Mouse (Mus musculus): ENCODE measurements around the gene Map7d1. TPM values are rescaled to one million over a fixed set of nuclear protein-coding genes. Genes with fewer than 3 reads are reported as not detected.

The Map7d1 gene
- polyA plus RNA-seq, 1 experiment from 2014 or later = 27.6 TPM

DNA sequence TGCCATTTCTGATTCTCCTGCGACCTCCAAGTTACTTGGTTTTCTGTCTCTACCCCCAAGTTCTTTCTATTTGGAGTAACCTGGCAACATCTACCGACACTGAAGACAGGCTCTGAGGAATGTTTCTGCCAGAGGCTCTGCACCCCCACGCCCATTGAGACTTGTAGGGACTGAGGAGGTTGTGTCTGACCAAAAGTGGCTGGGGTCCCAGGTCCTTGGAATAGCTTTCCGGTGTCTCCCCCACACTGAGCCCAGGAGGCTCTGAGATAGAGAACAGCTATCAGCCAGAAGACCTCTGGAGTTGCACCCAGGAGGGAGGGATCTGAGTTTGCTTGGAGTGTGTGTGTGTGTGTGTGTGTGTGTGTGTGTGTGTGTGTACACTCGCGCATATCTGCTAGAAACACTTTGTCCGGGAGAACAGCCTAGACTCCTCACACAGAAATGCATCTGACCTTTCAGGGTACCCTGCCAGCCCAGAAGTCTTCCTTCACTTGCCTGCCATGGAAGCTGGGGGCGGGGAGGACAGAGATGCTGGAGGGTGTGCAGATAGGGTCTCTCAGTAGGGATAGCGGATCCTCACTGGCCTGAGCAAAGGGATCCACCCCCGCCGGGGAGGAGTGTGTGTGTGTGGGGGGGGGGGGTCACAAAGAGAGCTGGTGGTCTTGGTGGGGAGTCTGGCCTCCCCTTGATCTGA lies 31.3 kb upstream of the Map7d1 start:
- H3K9ac ChIP-seq = no peak overlapping the region
- no peaks in the 10 kb centered on the region for H3K36me3 ChIP-seq
- H3K27me3 ChIP-seq (replicated peaks) = peaks cover 29% of the 10 kb centered on the region
- peak overlapping the region; percentile 87 for H3K4me2 ChIP-seq (replicated peaks)
- H3K27ac ChIP-seq = peak overlapping the region; percentile 36; the same call in 1 of the 2 replicates
- peak; percentile 18; the same call in 1 of the 2 replicates for ATAC-seq
- H3K4me1 ChIP-seq (replicated peaks) = peaks cover 18% of the 10 kb centered on the region; the same call in 1 of the 2 replicates
- WGBS = 27% methylated on average over 11 of the region's 11 CpGs
- 0 out of 2 replicates have a peak overlapping the region, but pooled peaks have one; percentile 49 for H3K4me3 ChIP-seq (replicated peaks)
- no peaks in the 10 kb centered on the region for H3K9me3 ChIP-seq

DNA sequence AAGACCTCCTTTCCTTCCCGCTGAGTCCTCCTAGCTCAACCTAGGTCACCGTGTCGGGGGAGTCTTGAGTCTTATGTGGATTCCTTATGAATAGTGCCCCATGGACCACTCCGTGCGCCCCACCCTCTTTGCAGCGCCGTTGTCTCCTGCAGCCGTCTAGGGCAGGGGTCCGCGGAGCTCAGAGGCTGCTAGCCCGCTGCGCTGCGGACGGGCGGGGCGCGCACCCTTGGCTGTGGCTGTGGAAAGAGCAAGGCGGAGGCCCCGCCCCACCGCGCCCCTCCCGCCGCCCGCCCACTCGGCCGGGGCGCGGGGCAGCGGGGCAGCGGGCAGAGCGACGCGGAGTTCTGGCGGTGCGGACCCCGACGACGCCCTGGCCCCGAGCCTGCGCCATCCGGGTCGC lies 30.3 kb upstream of the Map7d1 start, which contains the start of gene Col8a2:
Gene Col8a2, plus strand, starts transcription at position 302 of the 400 bp plus-strand sequence.
- H3K9me3 ChIP-seq = no peaks in the 10 kb centered on the region
- peaks cover 29% of the 10 kb centered on the region for H3K27me3 ChIP-seq (replicated peaks)
- H3K4me1 ChIP-seq (replicated peaks) = peaks cover 18% of the 10 kb centered on the region; the same call in 1 of the 2 replicates
- no peaks in the 10 kb centered on the region for H3K36me3 ChIP-seq
- ATAC-seq = peak; percentile 73
- H3K9ac ChIP-seq = peak within 1 kb of the TSS; percentile 51
- H3K4me2 ChIP-seq (replicated peaks) = peak within 1 kb of the TSS; percentile 87
- peak within 1 kb of the TSS; percentile 36 for H3K27ac ChIP-seq
- peak within 1 kb of the TSS; percentile 49 for H3K4me3 ChIP-seq (replicated peaks)
- WGBS = 2% methylated on average over 42 of the region's 42 CpGs

DNA sequence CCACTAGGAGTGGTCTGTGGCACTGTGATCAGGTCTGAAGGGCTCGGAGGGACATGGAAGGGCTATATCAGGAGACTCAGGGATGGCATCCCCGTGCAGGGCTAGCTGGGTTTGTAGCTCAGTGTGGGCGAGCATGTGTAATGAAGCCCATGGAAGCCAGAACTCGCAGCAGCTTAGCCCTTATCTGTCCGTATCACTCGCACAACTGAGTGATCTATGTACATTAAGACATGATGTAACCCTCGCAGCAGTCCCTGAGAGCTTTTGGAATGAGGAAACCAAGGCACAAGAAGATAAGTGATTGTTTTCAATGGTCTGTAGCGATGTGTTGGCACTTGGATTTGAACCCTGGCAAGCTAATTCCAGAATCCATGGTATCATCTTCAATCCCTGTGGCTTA lies 27.4 kb upstream of the Map7d1 start:
- WGBS = 78% methylated on average over 8 of the region's 8 CpGs
- ATAC-seq = no peak
- peaks cover 14% of the 10 kb centered on the region; the same call in 1 of the 2 replicates for H3K4me1 ChIP-seq (replicated peaks)
- H3K9ac ChIP-seq = no peak overlapping the region
- peaks cover 25% of the 10 kb centered on the region for H3K27me3 ChIP-seq (replicated peaks)
- no peak overlapping the region for H3K27ac ChIP-seq
- no peak overlapping the region for H3K4me3 ChIP-seq (replicated peaks)
- H3K36me3 ChIP-seq = no peaks in the 10 kb centered on the region
- H3K4me2 ChIP-seq (replicated peaks) = no peak overlapping the region
- H3K9me3 ChIP-seq = no peaks in the 10 kb centered on the region

DNA sequence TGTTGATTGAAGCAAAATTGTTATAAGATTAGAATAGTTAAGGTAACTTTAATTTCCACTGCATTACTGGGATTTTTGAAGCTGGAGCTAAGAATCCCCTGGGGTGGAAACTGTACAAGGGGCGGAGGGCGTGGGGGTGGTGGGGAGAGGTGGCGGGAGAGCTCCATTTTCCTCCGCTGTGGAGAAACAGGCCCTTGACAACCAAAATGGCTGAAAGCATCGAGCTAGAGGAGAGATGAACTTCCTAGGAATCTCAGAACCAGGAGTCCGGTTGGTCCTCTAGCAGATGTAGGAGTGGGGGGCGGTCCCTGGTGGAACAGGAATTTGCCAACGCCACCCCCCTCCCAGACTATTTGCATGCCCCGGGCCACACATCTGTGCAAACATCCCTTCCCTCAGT lies 25.6 kb upstream of the Map7d1 start:
- no peak for ATAC-seq
- Histone ChIP-seq H3K4me3 (replicated peaks) (no peak overlapping the region), H3K27me3 (replicated peaks) (peaks cover 12% of the 10 kb centered on the region), H3K9ac (no peak overlapping the region), H3K27ac (no peak overlapping the region), H3K9me3 (no peaks in the 10 kb centered on the region), H3K36me3 (no peaks in the 10 kb centered on the region), H3K4me1 (replicated peaks) (peaks cover 9% of the 10 kb centered on the region; the same call in 1 of the 2 replicates), H3K4me2 (replicated peaks) (no peak overlapping the region)
- 62% methylated on average over 9 of the region's 9 CpGs for WGBS

DNA sequence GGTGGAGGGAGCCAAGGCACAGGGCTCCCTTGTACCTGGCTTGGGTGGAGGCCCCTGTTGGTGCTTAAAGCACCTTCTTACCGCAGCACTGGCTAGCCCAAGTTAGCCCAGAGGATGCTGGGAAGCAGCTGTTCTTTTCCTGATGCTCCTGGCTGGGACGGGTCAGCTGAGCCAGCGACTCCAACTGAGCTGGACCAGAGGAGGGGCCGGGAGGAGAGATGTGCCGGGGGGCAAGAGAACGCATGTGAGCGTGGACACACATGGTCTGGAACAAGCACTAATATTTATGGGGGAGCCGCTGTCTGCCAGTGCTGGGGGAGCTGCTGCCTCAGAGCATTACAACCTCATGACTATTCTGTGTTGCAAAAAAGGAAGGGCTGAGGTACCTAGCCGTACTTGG lies 22.8 kb upstream of the Map7d1 start:
- H3K4me1 ChIP-seq (replicated peaks) = 0 out of 2 replicates have a peak, but pooled peaks cover 2% of the 10 kb centered on the region
- H3K27me3 ChIP-seq (replicated peaks) = no peaks in the 10 kb centered on the region
- H3K4me3 ChIP-seq (replicated peaks) = no peak overlapping the region
- H3K9me3 ChIP-seq = no peaks in the 10 kb centered on the region
- H3K4me2 ChIP-seq (replicated peaks) = no peak overlapping the region
- 55% methylated on average over 9 of the region's 9 CpGs for WGBS
- H3K36me3 ChIP-seq = peaks cover 2% of the 10 kb centered on the region; the same call in 1 of the 2 replicates
- H3K9ac ChIP-seq = no peak overlapping the region
- H3K27ac ChIP-seq = no peak overlapping the region
- no peak for ATAC-seq

DNA sequence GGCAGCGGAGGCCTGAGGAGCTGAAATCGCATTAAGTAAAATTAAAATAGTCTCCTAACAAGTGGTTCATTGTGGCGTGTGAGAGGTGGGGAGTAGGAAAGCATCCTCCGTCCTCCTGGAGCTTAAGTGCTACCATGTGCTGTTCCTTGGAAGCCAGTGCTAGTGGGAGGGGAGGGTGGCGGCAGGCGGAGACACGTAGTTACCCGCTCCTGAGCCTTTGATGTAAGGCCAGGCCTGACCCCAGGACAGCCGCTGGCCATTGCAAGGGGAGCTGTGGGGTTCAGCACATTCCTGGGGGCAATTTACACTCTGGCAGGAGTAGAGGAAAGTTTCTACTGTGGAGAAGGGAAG lies 22.4 kb upstream of the Map7d1 start:
- WGBS = 45% methylated on average over 9 of the region's 9 CpGs
- H3K4me2 ChIP-seq (replicated peaks) = no peak overlapping the region
- 0 out of 2 replicates have a peak, but pooled peaks have one; percentile 7 for ATAC-seq
- H3K9ac ChIP-seq = no peak overlapping the region
- H3K27me3 ChIP-seq (replicated peaks) = no peaks in the 10 kb centered on the region
- H3K4me1 ChIP-seq (replicated peaks) = 0 out of 2 replicates have a peak, but pooled peaks cover 2% of the 10 kb centered on the region
- no peaks in the 10 kb centered on the region for H3K9me3 ChIP-seq
- peaks cover 6% of the 10 kb centered on the region; the same call in 1 of the 2 replicates for H3K36me3 ChIP-seq
- H3K27ac ChIP-seq = no peak overlapping the region
- H3K4me3 ChIP-seq (replicated peaks) = no peak overlapping the region

DNA sequence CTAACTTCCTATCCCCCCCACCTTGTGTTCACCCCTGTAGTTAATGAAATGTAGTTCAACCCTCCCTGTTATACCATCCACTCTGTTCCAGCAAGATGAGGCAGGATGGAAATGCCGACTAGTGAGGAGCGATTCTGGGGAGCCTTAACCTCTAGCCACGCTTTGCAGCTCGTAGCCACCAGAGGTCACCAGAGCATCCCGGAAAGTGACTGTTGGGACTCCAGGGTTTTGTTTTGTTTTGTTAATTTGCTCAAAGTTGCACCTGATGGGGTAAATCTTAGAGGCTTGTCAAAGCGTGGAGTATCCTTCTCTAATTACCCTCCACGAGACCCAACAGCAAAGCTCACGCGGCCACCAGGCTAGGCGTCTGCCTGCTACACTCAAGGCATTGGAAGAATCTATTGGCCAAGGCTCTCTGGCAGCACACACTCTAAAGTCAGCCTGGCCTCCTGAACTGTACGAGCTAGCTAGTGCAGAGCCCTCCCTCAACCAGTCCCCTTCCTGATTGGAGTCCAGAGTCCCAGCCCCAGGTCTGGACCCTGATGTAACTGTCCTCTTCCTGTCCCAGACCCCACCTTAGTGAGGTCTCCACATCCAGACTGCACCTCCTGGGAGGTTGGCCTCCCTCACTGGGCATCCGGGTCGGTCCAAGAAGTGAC lies 21.9 kb upstream of the Map7d1 start:
- Histone ChIP-seq H3K27ac (no peak overlapping the region), H3K4me1 (replicated peaks) (0 out of 2 replicates have a peak, but pooled peaks cover 2% of the 10 kb centered on the region), H3K27me3 (replicated peaks) (no peaks in the 10 kb centered on the region), H3K4me3 (replicated peaks) (no peak overlapping the region), H3K36me3 (peaks cover 6% of the 10 kb centered on the region), H3K9me3 (no peaks in the 10 kb centered on the region), H3K4me2 (replicated peaks) (peak overlapping the region; percentile 33), H3K9ac (no peak overlapping the region)
- peak; percentile 57 for ATAC-seq
- WGBS = 10% methylated on average over 13 of the region's 13 CpGs

DNA sequence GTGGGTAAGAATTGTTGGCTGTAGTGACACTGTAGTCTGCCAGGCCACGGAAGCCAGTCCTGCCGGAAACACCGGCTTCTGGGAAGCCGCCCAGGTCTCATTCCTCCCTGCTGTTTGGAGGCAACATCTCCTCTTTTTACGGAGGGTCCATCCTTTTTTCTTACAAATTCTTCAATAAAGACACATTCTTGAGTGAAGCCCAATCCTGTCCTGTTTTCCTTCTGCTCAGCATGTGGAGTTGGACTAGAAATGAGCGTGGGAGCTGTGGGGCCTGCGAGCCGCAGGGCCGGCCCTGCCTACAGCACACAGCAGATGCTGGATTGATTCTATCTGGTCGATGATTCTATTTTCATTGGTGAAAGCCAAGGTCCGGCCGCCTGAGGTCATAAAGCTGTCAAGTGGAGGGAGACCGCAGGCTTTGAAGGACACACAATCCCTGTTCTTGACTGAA lies 19.6 kb upstream of the Map7d1 start:
- Histone ChIP-seq H3K4me1 (replicated peaks) (0 out of 2 replicates have a peak, but pooled peaks cover 2% of the 10 kb centered on the region), H3K27me3 (replicated peaks) (no peaks in the 10 kb centered on the region), H3K4me2 (replicated peaks) (no peak overlapping the region), H3K4me3 (replicated peaks) (no peak overlapping the region), H3K36me3 (peaks cover 6% of the 10 kb centered on the region), H3K27ac (peak overlapping the region; percentile 13; the same call in 1 of the 2 replicates), H3K9me3 (no peaks in the 10 kb centered on the region), H3K9ac (no peak overlapping the region)
- WGBS = 68% methylated on average over 13 of the region's 13 CpGs
- ATAC-seq = peak; percentile 37; the same call in 1 of the 2 replicates

DNA sequence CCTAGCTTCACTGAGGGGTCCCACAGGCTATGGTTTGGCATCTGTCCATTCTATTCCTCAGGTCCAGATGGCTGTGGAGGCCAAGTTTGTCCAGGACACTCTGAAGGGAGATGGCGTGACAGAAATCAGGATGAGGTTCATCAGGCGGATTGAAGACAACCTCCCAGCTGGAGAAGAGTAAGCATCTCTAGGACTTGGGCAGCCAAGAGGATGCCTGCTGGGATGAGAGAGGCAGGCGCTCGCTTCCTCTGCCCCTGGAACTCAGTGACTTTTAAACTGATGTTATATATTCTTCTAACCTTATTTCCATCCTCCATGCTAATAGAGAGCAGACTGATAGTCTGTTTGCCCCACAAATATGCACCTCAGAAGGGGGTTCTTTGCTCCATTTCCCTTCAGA lies 18.9 kb upstream of the Map7d1 start:
- no peak overlapping the region for H3K4me2 ChIP-seq (replicated peaks)
- WGBS = 87% methylated on average over 4 of the region's 4 CpGs
- 0 out of 2 replicates have a peak, but pooled peaks cover 2% of the 10 kb centered on the region for H3K4me1 ChIP-seq (replicated peaks)
- H3K9me3 ChIP-seq = no peaks in the 10 kb centered on the region
- ATAC-seq = no peak
- peaks cover 6% of the 10 kb centered on the region for H3K36me3 ChIP-seq
- no peak overlapping the region for H3K9ac ChIP-seq
- H3K4me3 ChIP-seq (replicated peaks) = no peak overlapping the region
- H3K27me3 ChIP-seq (replicated peaks) = no peaks in the 10 kb centered on the region
- no peak overlapping the region for H3K27ac ChIP-seq

DNA sequence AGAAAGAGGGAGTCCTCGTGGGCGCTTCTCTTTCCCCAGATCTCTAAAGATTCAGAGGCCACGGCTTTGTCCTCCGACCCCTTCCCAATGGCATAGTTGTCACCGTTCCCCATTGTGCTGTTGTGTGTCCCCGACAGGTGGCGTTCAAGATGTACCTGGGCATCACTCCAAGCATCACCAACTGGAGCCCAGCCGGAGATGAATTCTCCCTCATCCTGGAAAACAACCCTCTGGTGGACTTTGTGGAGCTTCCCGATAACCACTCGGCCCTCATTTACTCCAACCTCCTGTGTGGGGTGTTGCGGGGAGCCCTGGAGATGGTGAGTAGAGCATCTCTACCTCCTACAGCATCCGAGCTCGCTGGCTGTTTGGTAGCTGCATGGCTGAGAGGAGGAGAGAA lies 17.6 kb upstream of the Map7d1 start:
- no peak overlapping the region for H3K9ac ChIP-seq
- no peak overlapping the region for H3K4me2 ChIP-seq (replicated peaks)
- no peaks in the 10 kb centered on the region for H3K27me3 ChIP-seq (replicated peaks)
- H3K9me3 ChIP-seq = no peaks in the 10 kb centered on the region
- no peak for ATAC-seq
- H3K27ac ChIP-seq = no peak overlapping the region
- WGBS = 85% methylated on average over 13 of the region's 13 CpGs
- H3K36me3 ChIP-seq = peaks cover 6% of the 10 kb centered on the region
- H3K4me1 ChIP-seq (replicated peaks) = 0 out of 2 replicates have a peak, but pooled peaks cover 2% of the 10 kb centered on the region
- H3K4me3 ChIP-seq (replicated peaks) = no peak overlapping the region

DNA sequence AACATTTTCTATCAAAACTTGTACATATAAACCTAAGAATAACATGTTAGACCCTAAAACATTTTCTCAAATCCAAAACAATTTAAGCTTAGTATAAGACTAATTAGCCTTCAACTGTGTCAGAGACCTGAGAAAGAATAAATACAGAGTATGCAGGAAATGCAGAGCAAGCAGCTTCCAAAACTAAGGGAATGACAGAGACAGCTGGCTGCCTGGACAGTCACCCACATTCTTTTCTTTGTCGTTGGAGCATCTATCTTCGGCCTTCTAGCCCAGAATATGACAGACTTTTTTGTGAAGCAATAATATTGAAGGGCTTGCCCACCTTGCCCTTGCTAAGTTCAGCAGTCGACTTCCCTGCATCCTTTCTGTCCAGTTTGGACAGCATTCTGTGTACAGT lies 13.1 kb upstream of the Map7d1 start:
- H3K4me1 ChIP-seq (replicated peaks) = no peaks in the 10 kb centered on the region
- WGBS = 79% methylated on average over 3 of the region's 3 CpGs
- H3K27ac ChIP-seq = no peak overlapping the region
- H3K9ac ChIP-seq = no peak overlapping the region
- H3K27me3 ChIP-seq (replicated peaks) = no peaks in the 10 kb centered on the region
- H3K9me3 ChIP-seq = no peaks in the 10 kb centered on the region
- no peak overlapping the region for H3K4me3 ChIP-seq (replicated peaks)
- ATAC-seq = no peak
- no peak overlapping the region for H3K4me2 ChIP-seq (replicated peaks)
- peaks cover 6% of the 10 kb centered on the region for H3K36me3 ChIP-seq

DNA sequence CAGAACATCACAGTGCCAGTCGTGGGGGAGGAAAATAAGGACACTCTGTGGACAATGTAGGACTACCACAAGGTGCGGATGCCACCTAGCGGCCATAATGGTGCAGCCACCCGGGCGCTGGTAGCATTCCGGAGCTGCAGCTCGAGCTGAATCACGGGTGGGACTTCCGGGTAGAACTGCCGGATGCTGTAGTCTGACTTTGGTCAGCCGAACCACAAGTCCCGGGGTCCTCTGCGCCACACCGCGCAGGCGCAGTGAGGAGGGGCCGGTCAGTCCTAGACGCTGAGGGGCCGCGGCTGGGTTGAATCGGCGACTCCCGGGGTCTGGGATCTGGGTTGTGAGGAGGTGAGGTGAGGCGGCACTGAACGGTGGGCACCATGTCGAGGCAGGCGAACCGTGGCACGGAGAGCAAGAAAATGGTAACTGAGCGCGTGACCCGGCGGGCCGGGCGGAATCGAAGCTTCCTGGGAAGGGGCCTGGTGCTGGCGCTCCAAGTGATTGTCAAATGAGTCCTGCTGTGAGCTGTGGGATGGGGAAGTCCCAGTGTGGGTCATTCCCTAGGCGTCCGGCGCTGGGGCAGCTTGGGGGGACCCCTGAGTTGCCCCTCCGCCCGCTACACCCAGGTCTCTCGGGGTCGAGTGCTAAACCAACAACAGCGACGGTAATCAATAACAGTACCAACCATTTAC lies 6.1 kb upstream of the Map7d1 start, which contains the start of gene Trappc3:
Gene Trappc3, plus strand, starts transcription at position 207 of the 689 bp plus-strand sequence.
- peak; percentile 94 for ATAC-seq
- H3K27me3 ChIP-seq (replicated peaks) = no peaks in the 10 kb centered on the region
- H3K9ac ChIP-seq = peak within 1 kb of the TSS; percentile 72
- H3K36me3 ChIP-seq = no peaks in the 10 kb centered on the region
- H3K9me3 ChIP-seq = no peaks in the 10 kb centered on the region
- peak within 1 kb of the TSS; percentile 69 for H3K4me3 ChIP-seq (replicated peaks)
- H3K27ac ChIP-seq = peak within 1 kb of the TSS; percentile 88
- H3K4me1 ChIP-seq (replicated peaks) = peaks cover 31% of the 10 kb centered on the region
- peak within 1 kb of the TSS; percentile 70 for H3K4me2 ChIP-seq (replicated peaks)
- under 1% methylated on average over 46 of the region's 46 CpGs for WGBS

All from intestine, embryonic 15.5 days (tissue).